Mouse (Mus musculus) lung, postnatal 10 days (tissue): ENCODE measurements at regions not wholly inside any gene's neighbourhood (a gene's known extent, or its start where the extent isn't known, plus 50 kb on each side); places are given as distances from the start of the nearest gene placed in this dataset.
"Not testable (repeated sequence)": the region's sequence is repeated elsewhere in the genome, so short reads cannot be mapped to it uniquely, and the experiment has no call there.

Experiments
- DNase-seq: peaks from one replicate; pipeline ENCODE4 v3.0.0; 2021

DNA sequence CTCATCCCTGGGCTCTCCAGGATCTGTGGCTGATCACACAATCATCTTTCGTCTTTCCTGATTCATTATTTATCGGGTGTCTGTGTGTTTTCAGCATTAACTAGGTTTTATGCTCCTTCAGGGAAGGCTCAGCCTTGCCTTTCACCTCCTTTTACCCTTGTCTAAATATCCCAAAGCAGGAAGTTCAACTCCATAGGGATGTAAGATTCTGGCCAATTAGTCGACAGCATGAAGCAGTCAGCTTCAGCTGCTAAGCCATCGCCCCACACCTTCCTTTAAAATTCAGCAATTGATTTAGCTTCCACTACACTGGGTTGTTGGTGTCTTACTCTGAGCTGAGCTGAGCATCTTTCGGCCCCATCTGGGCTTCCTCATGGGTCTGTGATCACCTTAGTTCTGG, 230.9 kb upstream of the Dpp6 start:
- no peak for DNase-seq

DNA sequence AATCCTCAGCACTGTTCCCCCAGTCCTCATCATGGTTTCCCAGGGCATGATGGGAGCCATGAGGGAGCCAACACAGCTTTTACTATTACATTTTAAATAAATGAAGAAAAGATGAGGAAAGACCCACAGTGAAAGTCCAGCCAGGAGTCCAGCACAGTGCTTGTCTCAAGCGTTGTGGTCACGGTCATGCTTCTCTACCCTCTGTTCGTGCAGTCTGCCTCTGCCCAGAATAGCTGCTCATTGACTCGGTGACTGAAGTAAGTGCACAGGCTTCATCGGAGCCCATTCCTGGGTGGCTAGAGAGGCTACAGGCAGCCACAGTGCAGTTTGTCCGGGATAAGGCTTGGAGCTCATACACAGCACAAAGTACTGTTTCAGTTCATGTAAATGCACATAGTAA, 226.1 kb upstream of the Dpp6 start:
- DNase-seq, result no peak

DNA sequence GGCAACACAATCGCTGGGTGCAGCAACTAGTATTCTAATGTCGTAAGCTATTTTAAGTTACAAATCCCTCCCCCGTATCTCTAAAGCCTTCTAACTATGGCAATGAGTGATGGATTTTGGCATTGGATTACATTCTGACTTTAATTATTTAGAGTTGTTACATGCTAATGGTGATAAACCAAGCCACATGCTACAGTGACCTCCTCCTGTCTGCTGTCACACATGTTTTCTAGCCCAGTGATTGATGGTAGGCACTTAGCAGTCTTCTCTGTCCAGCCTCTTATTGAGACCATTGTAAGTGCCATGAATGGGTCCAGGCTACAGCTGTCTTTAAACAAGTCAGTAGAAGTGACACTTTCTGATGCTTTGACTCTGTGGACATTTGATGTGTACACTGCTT, 224.7 kb upstream of the Dpp6 start:
- no peak for DNase-seq

DNA sequence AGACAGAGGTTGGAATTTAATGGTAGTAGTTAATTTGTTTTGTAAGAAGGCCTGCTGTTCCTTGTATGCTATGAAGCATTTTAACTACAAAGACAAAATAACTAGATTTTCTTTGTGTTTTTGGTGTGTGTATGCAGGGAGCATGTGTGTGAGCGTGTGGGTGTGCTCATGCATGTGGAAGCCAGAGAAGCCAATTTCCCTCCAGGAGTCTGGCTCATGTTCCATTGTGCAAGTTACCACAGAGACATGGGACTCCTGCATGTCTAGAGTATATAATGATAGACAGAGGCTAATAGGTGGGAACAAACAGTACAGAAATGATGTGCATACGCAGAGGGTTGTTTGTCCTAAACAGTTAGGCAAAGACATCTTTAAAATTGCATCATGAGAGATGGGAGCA, 219.0 kb upstream of the Dpp6 start:
- DNase-seq, result no peak

DNA sequence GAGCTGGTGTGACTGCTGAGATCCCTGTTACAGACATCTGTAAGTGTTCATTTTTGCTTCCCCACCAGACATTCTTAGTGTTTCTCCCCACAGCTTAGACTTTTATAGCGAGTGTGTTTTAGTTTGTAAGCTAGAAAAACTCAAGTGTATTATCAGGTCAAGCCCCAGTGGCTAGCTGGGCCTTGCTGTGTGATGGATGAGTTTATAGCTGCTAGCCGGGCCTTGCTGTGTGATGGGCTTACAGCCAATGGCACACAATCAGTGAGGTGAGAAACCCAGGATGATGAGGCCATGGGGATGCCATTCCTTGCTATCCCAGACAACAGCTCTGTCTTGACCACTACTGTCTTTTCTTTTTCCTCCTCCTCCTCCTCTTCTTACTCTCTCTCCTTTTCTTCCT, 197.7 kb upstream of the Dpp6 start:
- DNase-seq, result no peak

DNA sequence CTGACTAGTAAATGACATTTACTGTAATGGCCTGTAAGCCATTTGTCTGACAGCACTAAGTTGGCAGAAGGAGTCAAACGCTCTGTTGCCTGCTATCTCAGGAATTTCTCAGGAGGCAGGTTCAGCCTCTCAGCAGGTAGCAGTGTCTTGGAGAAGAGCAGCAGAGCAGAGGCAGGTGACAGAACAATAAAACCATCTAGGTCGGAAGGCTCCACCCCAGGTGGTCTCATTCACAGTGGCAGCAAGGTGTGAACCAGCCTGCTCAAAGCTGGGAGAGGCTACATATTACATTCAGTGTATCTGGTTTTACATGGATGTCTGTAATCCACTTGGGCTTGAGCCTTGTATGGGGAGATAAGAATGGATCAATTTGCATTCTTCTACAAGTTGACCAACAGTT, 194.9 kb upstream of the Dpp6 start:
- no peak for DNase-seq

DNA sequence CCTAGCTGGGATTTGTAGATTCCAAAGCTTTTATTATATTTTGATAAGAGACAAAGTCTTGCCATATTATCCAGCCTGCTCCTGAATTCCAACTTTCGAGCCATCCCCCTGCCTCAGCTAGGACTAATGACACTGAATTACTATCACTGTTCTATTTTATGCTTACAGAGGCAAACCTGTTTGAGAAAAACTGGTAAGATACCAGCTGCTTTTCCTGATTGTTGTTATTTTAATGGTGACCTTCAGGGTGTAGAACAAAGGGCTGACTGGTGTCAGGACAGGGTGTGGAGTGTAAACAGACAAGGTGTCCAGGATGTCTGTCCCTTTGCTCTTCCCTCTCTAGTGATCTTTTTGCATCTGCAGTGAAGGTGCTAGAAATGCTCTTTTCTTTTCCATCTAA, 145.5 kb upstream of the Dpp6 start:
- no peak for DNase-seq

DNA sequence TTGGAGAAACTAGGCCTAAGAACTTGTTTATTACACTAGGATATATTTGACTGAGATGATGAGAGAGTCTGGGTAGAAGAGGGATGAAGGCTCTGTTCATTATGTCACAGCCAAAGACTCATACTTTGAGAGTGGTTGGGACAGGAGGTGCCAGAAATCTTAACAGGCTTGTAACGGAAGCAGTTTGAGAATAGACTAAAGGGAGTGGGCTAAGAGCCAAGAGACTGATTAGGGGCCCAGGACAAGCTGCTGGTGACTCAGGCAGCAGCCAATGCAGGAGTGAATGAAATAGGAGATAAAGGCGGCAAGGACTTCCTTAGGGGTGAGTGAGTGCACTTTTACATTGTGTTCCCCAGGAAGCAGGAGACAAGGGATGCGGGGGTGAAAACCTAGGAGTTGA, 127.2 kb upstream of the Dpp6 start:
- DNase-seq, result no peak

DNA sequence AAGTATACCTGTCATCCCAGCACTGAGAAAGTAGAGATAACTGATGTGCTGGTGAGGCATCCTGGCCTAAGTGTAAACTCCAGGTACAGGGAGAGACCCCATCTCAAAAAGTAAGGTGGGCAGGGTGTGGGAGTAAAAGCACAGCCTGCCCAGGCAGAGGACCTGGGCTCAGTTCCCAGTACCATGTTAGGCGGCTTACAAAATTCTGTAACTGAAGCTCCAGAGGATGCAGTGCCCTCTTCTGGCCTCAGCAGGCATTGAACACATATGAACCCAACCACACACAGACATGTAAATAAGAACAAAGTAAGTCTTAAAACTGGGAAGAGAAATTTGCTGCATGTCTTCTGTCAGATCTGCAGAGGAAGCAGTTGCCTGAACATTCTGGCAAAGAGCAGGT, 125.9 kb upstream of the Dpp6 start:
- no peak for DNase-seq

DNA sequence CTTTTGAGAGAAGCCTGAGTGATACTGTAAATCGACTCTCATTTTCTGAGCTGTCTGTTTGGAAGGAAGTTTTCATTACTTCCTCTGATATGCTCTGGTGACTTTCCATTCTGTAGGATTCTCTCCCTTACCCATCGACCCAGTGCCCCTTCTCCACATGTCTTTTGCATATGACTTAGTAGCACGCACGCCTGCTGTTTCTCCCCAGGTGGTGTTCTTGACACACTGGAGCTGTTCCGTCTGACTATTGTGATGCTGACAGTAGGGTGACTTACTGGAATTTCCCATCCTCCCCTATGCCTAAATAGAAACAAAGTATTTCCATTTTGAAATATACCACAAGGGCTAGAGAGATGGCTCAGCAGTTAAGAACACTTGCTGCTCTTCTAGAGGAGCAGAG, 125.0 kb upstream of the Dpp6 start:
- no peak for DNase-seq

DNA sequence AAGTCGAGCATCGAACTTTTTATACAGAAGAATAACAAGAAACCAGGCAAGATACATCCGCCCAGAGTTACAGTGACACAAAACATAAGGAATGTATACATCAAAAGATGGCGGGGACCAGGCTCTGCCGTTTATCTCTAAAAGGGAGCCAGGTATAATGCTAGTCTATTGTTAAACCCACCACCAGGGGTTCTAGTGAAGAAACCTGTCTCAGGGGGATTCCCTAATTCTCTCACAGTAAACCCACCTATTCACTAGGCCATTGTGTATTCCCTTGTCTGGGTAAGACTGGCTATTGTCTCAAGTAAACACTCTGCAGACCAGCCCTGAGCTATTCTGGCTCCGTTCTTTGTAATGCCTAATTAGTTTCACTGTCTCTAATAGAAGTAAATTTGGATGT, 113.4 kb upstream of the Dpp6 start:
- not testable (repeated sequence) for DNase-seq

DNA sequence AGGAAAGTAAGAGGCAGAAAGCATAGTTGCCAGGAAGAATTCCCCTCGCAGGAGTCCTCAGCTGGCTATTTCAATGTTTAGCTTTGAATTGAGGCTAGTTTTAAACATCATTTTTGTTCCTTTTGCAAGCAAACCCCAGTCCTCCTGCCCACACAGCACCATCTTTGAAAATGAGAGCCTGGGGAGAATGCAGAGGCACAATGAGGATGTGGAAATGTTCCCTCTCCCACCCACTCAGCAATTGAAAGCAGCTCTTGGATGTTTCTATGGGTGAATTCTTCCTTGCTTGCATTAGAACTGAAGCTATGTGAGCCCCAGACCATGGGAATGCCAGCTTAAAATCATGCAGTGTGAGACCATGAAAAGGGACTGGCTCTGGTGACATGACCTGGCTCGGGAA, 109.3 kb upstream of the Dpp6 start:
- no peak for DNase-seq

DNA sequence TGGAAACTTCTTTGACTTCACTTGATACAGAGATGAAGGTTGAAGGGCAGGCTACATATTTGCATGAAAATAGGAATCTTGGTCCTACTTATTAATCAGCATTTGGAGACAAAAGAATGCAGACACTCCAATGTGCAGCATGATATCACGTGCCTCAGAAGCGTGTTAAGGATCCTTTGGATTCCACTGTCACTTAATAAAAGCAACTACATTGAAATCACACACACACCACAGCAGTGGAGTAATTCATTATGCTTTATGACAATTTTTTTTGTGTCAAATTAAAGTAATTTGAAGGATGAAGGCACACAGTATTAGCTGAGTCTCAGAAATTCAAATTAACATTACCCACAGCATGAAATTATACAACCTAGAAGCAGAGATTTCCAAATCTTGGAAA, 92.5 kb upstream of the Dpp6 start:
- DNase-seq, result no peak

DNA sequence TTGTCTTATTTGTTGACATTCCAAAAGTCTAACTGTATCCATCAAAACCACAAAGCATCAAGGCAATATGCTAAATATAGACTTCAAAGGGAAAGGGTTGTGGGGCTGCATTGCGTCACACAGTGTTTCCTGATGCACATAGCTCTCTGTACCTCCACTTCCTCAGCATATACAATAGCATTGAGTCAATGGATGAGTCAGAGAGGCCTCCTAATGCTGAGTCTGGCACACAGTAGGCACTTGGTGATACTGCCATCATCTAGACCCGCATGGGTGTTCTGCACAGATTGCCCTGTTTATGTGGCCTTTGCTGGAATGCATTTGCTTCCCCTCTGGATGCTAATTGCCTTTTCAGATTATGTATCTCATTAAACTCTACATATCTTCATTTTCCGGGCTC, 91.0 kb upstream of the Dpp6 start:
- DNase-seq, result no peak

DNA sequence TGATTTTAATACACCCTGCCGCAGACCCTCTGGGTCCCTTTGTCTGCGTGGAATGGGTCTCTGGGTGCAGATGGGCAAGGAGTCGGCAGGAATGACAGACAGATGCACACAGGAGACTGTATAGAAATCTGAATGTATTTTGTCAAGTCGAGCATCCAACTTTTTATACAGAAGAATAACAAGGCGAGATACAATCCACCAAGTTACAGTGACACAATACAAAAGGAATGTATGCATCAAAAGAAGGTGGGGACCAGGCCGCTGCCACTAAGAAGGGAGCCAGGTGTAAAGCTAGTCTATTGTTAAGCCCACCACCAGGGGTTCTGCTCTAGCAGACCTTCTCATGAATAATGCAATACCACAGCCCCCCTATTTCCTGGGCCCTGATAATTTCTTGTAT, 65.8 kb upstream of the Dpp6 start:
- not testable (repeated sequence) for DNase-seq

DNA sequence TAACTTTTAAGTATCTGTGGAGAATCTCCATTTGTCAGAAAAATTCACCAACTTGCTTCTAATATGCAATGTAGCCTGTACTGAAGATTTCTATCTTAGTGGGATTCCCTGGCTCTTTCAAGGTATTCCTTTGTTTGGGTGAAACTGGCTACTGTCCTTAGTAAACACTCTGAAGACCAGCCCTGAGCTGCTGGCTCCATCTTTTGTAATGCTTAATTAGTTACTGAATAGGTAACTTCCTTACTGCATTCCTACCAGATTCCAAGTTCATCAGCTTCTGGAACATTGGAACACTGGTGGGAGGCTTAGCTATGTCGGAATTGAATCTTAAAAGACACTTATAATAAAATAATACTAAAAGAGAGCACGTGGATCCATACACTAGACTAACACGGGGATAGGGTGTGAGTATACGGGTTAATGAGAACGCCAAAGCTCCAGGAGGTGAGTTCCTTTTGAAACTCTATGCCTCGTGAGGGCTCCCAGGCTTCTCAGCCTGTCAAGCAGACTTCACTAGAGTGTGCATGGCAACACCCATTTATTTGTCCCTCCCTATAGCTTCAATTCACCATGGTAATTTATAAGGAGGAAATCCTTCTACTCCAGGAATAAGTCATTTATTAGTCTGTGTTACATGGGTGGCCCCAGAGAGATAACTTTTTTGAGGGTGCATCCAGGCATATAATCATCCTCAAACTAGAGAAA, 65.2 kb upstream of the Dpp6 start:
- DNase-seq, result not testable (repeated sequence)

DNA sequence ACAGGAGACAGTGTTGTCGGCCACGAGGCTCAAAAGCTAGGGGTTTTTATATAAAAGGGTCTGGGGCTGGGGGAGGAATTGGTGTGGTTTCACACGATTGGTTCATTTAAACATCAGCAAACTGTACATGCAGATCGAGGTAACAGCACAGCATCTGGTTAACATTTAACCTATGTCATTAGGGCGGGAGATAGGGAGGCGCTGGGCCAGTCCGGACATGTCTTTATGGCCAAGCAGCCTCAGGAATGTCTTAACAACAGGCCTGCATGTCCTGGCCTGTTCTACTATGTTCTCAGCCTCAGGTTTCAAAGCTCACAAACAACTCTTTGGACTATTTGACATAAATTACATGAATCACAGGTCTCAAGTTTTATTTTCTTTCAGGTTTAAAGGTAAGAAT, 62.9 kb upstream of the Dpp6 start:
- not testable (repeated sequence) for DNase-seq
